Mouse (Mus musculus) heart, adult 11 months (tissue): ENCODE measurements around the gene Dhx8.

Experiments used
- DNase-seq: peaks from one replicate; pipeline ENCODE4 v3.0.0; 2022

Dhx8 gene

GRCm38 (mm10) chr11:101732518-101733440 lies at the start of gene Dhx8:
Gene Dhx8, plus strand, starts transcription at chr11:101732919.
- peak; percentile 100 for DNase-seq

GRCm38 (mm10) chr11:101687351-101688301 lies 45.1 kb upstream of the Dhx8 start:
- peak; percentile 98 for DNase-seq

- DNase-seq: no peak
Measured at GRCm38 (mm10) chr11:101689701-101690113, 43.0 kb upstream of the Dhx8 start.

- no peak for DNase-seq
Measured at GRCm38 (mm10) chr11:101690326-101690725, 42.4 kb upstream of the Dhx8 start.

- DNase-seq: no peak
Measured at GRCm38 (mm10) chr11:101695906-101696661, 36.6 kb upstream of the Dhx8 start.

GRCm38 (mm10) chr11:101697156-101697861 lies 35.4 kb upstream of the Dhx8 start:
- no peak for DNase-seq

- DNase-seq: no peak
Measured at GRCm38 (mm10) chr11:101698114-101698513, 34.6 kb upstream of the Dhx8 start.

- DNase-seq: no peak
Measured at GRCm38 (mm10) chr11:101699556-101699955, 33.2 kb upstream of the Dhx8 start.

- DNase-seq: no peak
Measured at GRCm38 (mm10) chr11:101699991-101700390, 32.7 kb upstream of the Dhx8 start.

- peak; percentile 97 for DNase-seq
Measured at GRCm38 (mm10) chr11:101700446-101700845, 32.3 kb upstream of the Dhx8 start.

- DNase-seq: no peak
Measured at GRCm38 (mm10) chr11:101704081-101704480, 28.6 kb upstream of the Dhx8 start.

GRCm38 (mm10) chr11:101706764-101707448 lies 25.8 kb upstream of the Dhx8 start:
- DNase-seq: no peak

- no peak for DNase-seq
Measured at GRCm38 (mm10) chr11:101708482-101708881, 24.2 kb upstream of the Dhx8 start.

- DNase-seq: no peak
Measured at GRCm38 (mm10) chr11:101712811-101713210, 19.9 kb upstream of the Dhx8 start.

- no peak for DNase-seq
Measured at GRCm38 (mm10) chr11:101714012-101714411, 18.7 kb upstream of the Dhx8 start.

- DNase-seq: no peak
Measured at GRCm38 (mm10) chr11:101718324-101718723, 14.4 kb upstream of the Dhx8 start.

GRCm38 (mm10) chr11:101719986-101720520 lies 12.7 kb upstream of the Dhx8 start:
- no peak for DNase-seq

- DNase-seq: no peak
Measured at GRCm38 (mm10) chr11:101725043-101725442, 7.7 kb upstream of the Dhx8 start.

- no peak for DNase-seq
Measured at GRCm38 (mm10) chr11:101726765-101727164, 6.0 kb upstream of the Dhx8 start.

- no peak for DNase-seq
Measured at GRCm38 (mm10) chr11:101729308-101729707, 3.4 kb upstream of the Dhx8 start.

- no peak for DNase-seq
Measured at GRCm38 (mm10) chr11:101733596-101733995, 877 bp downstream of the Dhx8 start.
